Mouse (Mus musculus) heart, adult 2 months (tissue): ENCODE results near the gene Otx1.

ENCODE experiments used
- CTCF ChIP-seq: fragments of 200-600 bp; IDR thresholded peaks from 2 replicates; pipeline ENCODE4 v1.8.1; 2022; ENCODE audit warnings: antibody characterized with exemption, mild to moderate bottlenecking, moderate library complexity
- EP300 ChIP-seq: fragments of 200-500 bp; IDR thresholded peaks from 2 replicates; pipeline ENCODE4 v1.6.1; 2011; ENCODE audit warnings: low read depth, low read length, control low read depth; ENCODE audit not compliant: insufficient read depth
- POLR2A ChIP-seq: fragments of 200-500 bp; IDR thresholded peaks from 2 replicates; pipeline ENCODE4 v1.6.1; 2011; ENCODE audit warnings: mild to moderate bottlenecking, low read depth, low read length, control low read depth; ENCODE audit not compliant: insufficient read depth

- TF ChIP-seq POLR2A (no peak), CTCF (no peak), EP300 (no peak)
Measured at GRCm38 (mm10) chr11:22003341-22003981, 764 bp upstream of the Otx1 start.
